Mouse (Mus musculus) cortical plate, adult 2 months (tissue): Measurements from ENCODE around the gene Hoxc9. TPM values are rescaled to one million over a fixed set of nuclear protein-coding genes. Genes with fewer than 3 reads are reported as not detected.

Source experiments
- H3K27ac ChIP-seq: fragments of 200-500 bp; 2 replicates; pipeline ENCODE4 v1.5.1; 2012; ENCODE audit warnings: low read length, control low read depth, inconsistent platforms; ENCODE audit not compliant: insufficient read depth
- H3K4me1 ChIP-seq: fragments of 200-500 bp; 2 replicates; pipeline ENCODE4 v1.6.1; 2011; ENCODE audit warnings: low read length; ENCODE audit not compliant: control insufficient read depth, insufficient read depth
- H3K4me3 ChIP-seq: fragments of 200-500 bp; 2 replicates; pipeline ENCODE4 v1.5.1; 2011; ENCODE audit warnings: mild to moderate bottlenecking, low read length, control low read depth; ENCODE audit not compliant: insufficient read depth
- CTCF ChIP-seq: fragments of 200-500 bp; IDR thresholded peaks from 2 replicates; pipeline ENCODE4 v1.5.1; 2011; ENCODE audit warnings: mild to moderate bottlenecking, control low read depth, low read length; ENCODE audit not compliant: insufficient read depth; ENCODE audit errors: extremely low read depth
- POLR2A ChIP-seq: fragments of 200-500 bp; IDR thresholded peaks from 2 replicates; pipeline ENCODE4 v1.6.1; 2011; ENCODE audit warnings: mild to moderate bottlenecking, low read length, control low read depth; ENCODE audit not compliant: insufficient read depth; ENCODE audit errors: extremely low read depth
- polyA plus RNA-seq: library from polyadenylated mRNA; depleted of rRNA; stranded (reverse); fragments of >200 nt; gene quantifications from 2 replicates; pipeline ENCODE4 v1.2.3, GENCODE M21; 2012; rRNA removed

The Hoxc9 gene
- polyA plus RNA-seq = not detected in 2 replicates

DNA sequence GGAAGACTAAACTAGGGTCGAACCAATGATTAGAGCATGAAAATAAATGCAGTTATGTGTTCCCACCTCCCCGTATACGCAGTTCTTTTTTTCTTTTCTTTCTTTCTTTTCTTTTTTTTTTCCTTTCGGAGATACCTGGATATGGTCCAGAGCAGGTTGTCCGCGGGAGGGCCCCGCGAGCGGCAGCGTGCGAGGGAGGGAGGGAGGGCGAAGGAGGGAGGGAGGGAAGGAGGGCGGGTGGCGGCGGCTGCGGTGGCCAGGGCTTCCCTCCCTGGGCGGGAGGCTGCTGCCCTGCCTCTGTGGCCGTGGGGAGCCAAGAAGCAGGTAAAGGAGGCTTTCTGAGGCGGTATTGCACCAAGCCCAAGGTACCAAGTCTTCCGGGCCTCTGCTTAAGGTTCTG, at the start of gene Hoxc9:
Hoxc9 (plus strand) TSS at position 269 of the 400 bp plus-strand sequence.
- Histone ChIP-seq H3K27ac (no peak within 1 kb of the TSS), H3K4me1 (no peaks in the 10 kb centered on the region), H3K4me3 (no peak within 1 kb of the TSS)
- TF ChIP-seq CTCF = no peak
- TF ChIP-seq POLR2A = no peak

DNA sequence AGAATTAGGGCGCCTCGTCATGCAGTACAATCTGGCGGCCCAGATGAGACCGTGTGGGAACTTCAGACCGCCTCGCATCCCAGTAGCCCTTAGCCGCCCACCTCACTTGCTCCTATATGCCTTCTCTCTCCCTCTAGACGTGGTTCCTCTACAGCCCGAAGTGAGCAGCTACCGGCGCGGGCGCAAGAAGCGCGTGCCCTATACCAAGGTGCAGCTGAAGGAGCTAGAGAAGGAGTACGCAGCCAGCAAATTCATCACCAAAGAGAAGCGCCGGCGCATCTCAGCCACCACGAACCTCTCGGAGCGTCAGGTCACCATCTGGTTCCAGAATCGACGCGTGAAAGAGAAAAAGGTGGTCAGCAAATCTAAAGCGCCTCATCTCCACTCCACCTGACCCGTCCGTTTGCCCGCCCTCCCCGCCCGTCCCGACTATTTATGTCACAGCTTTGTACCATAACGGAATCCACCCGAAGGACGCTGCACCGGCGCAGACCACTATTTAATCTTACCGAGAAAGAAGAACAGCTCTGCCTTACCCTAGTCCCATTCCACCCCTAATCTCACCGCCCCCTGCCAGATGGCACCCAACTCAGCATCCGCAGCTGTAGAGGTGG, 49.1 kb upstream of the Hoxc9 start:
- H3K4me3 ChIP-seq = no peak overlapping the region
- no peaks in the 10 kb centered on the region for H3K4me1 ChIP-seq
- TF ChIP-seq POLR2A = no peak
- no peak for TF ChIP-seq CTCF
- no peak overlapping the region for H3K27ac ChIP-seq

- Histone ChIP-seq H3K27ac (no peak overlapping the region), H3K4me1 (no peaks in the 10 kb centered on the region), H3K4me3 (no peak overlapping the region)
- TF ChIP-seq CTCF (no peak), POLR2A (no peak)
Measured at GRCm38 (mm10) chr15:102931706-102932358, 44.4 kb upstream of the Hoxc9 start.

DNA sequence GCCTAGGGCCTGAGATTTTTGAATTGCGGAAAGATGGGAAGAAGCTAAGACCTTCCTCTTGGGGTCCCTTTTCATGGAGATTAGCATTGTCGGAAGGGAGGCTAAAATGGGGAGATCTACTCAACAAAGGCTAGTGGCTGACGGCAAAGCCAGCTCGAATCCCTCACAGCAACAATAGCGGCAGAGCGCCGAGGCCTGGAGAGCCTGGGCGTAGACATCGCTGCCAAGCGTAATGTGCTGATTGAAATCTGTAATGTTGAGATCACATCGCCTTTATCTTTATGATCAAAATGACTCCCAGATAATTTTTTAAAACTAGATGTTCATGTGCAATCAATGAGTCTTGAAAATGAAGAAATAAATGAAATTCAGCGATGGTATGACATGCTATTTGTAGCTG, 41.8 kb upstream of the Hoxc9 start:
- TF ChIP-seq CTCF (no peak), POLR2A (no peak)
- Histone ChIP-seq H3K27ac (no peak overlapping the region), H3K4me1 (no peaks in the 10 kb centered on the region), H3K4me3 (no peak overlapping the region)

DNA sequence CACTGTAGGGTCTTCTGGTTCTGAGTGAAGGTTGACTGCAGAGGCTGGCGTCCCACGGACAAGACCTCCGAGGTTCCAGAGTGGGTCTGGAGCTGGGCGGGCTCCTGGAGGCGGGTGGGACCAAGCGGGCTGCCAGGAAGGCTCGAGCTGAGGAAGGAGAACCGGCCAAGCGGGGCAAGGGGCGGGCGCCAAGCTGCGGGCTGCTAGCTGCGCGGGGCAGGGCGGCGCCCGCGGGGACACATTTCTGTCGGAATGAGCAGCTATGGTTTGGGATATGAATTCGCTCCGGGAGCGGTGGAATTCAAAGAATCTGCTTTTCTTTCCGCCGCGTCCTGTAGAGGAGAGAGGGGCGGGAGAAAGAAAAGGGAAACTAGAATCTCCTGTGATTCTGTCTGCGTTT, 41.3 kb upstream of the Hoxc9 start:
- TF ChIP-seq CTCF (no peak), POLR2A (no peak)
- Histone ChIP-seq H3K27ac (no peak overlapping the region), H3K4me1 (no peaks in the 10 kb centered on the region), H3K4me3 (no peak overlapping the region)

- no peak for TF ChIP-seq CTCF
- no peak for TF ChIP-seq POLR2A
- Histone ChIP-seq H3K4me3 (no peak within 1 kb of the TSS), H3K4me1 (no peaks in the 10 kb centered on the region), H3K27ac (no peak within 1 kb of the TSS)
Measured at GRCm38 (mm10) chr15:102936279-102936972, 39.8 kb upstream of the Hoxc9 start, which contains the start of gene Hoxc12. Gene Hoxc12 (plus strand): TSS chr15:102936757.

DNA sequence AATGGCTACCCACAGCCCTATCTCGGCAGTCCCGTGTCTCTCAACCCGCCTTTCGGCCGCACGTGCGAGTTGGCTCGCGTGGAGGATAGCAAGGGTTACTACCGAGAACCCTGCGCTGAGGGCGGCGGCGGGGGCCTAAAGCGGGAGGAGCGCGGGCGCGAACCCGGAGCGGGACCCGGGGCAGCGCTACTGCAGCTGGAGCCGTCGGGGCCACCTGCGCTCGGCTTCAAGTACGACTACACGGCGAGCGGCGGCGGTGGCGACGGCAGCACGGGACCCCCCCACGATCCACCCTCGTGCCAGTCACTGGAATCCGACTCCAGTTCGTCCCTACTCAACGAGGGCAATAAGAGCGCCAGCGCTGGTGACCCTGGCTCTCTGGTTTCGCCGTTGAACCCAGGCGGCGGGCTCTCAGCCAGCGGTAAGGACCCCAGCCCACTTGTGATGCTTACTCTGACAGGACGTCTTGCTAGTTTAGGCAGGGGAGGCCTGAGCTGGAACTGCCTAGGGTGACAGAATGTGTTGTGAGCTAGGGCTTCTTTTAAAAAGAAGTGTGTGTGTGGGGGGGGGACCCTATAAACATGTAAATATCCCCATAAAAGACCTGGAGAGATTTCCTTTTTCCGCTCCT, 39.1 kb upstream of the Hoxc9 start:
- no peak for TF ChIP-seq POLR2A
- no peak for TF ChIP-seq CTCF
- Histone ChIP-seq H3K4me1 (no peaks in the 10 kb centered on the region), H3K4me3 (no peak overlapping the region), H3K27ac (no peak overlapping the region)

- H3K4me1 ChIP-seq = no peaks in the 10 kb centered on the region
- H3K27ac ChIP-seq = no peak overlapping the region
- H3K4me3 ChIP-seq = no peak overlapping the region
- TF ChIP-seq POLR2A = no peak
- no peak for TF ChIP-seq CTCF
Measured at GRCm38 (mm10) chr15:102939256-102940155, 36.7 kb upstream of the Hoxc9 start.

GRCm38 (mm10) chr15:102942739-102943467, 33.3 kb upstream of the Hoxc9 start:
- no peaks in the 10 kb centered on the region for H3K4me1 ChIP-seq
- H3K27ac ChIP-seq = no peak overlapping the region
- H3K4me3 ChIP-seq = no peak overlapping the region
- TF ChIP-seq POLR2A = no peak
- TF ChIP-seq CTCF = no peak
